Mouse (Mus musculus): ENCODE measurements at regions not wholly inside any gene's neighbourhood (a gene's known extent, or its start where the extent isn't known, plus 50 kb on each side); places are given as distances from the start of the nearest gene placed in this dataset.

GRCm38 (mm10) chr6:99927933-99928555 is 201.9 kb upstream of the Prok2 start:
- in situ Hi-C loops (cut with MboI; ENCODE audit: low sequenced_read_pairs in 2 of 2, unreplicated experiment in 2 of 2), result no loop called here
- H3K36me3 ChIP-seq (ENCODE audit: control insufficient read depth, insufficient read depth, low read length, poor library complexity, severe bottlenecking), result no peaks in the 10 kb centered on the region
- no peak for DNase-seq (ENCODE audit: low read depth, low spot score)

GRCm38 (mm10) chr6:99924181-99924580 is 198.0 kb upstream of the Prok2 start:
- no peak for TF ChIP-seq ZC3H11A (IDR thresholded peaks at IDR 0.05; ENCODE audit: borderline replicate concordance, low read depth, low read length)
- no peak for TF ChIP-seq ZNF384 (IDR thresholded peaks at IDR 0.05; ENCODE audit: low read depth, low read length)
- TF ChIP-seq MAFK (IDR thresholded peaks at IDR 0.05; ENCODE audit: insufficient read depth, low read depth, low read length), result no peak
- TF ChIP-seq CHD2 (IDR thresholded peaks at IDR 0.05; ENCODE audit: low read depth, low read length), result no peak
- TF ChIP-seq HCFC1 (IDR thresholded peaks at IDR 0.05; ENCODE audit: borderline replicate concordance, insufficient read depth, low read length), result no peak
- Histone ChIP-seq H3K4me1 (ENCODE audit: control insufficient read depth in 2 of 2, insufficient read depth in 2 of 2, low read length in 2 of 2, poor library complexity in 1 of 2) (no peaks in the 10 kb centered on the region), H3K36me3 (ENCODE audit: control insufficient read depth, insufficient read depth, low read length, poor library complexity, severe bottlenecking) (no peaks in the 10 kb centered on the region), H3K9ac (ENCODE audit: insufficient read depth, low read depth, low read length, poor library complexity, severe bottlenecking) (no peak overlapping the region), H3K27ac (ENCODE audit: insufficient read depth, low read depth, low read length, poor library complexity, severe bottlenecking) (no peak overlapping the region), H3K9me3 (ENCODE audit: control insufficient read depth, insufficient read depth, low read depth, low read length) (no peaks in the 10 kb centered on the region), H3K4me3 (ENCODE audit: insufficient read depth in 1 of 2, low read depth in 1 of 2, low read length in 2 of 2, poor library complexity in 1 of 2, severe bottlenecking in 1 of 2) (no peak overlapping the region)
- in situ Hi-C loops (cut with MboI; ENCODE audit: low sequenced_read_pairs in 2 of 2, unreplicated experiment in 2 of 2), result no loop called here
- no peak for DNase-seq (ENCODE audit: low read depth, low spot score)

More at GRCm38 (mm10) chr6:99927933-99928555, 201.9 kb upstream of the Prok2 start:
- H3K9me3 ChIP-seq (ENCODE audit: control insufficient read depth, insufficient read depth, low read depth, low read length), result no peaks in the 10 kb centered on the region
- no peak overlapping the region for H3K4me3 ChIP-seq (ENCODE audit: insufficient read depth in 1 of 2, low read depth in 1 of 2, low read length in 2 of 2, poor library complexity in 1 of 2, severe bottlenecking in 1 of 2)
- no peak overlapping the region for H3K9ac ChIP-seq (ENCODE audit: insufficient read depth, low read depth, low read length, poor library complexity, severe bottlenecking)
- no peak overlapping the region for H3K27ac ChIP-seq (ENCODE audit: insufficient read depth, low read depth, low read length, poor library complexity, severe bottlenecking)
- no peaks in the 10 kb centered on the region; a peak in 1 of 4 replicates for H3K4me1 ChIP-seq (ENCODE audit: control insufficient read depth in 2 of 2, insufficient read depth in 2 of 2, low read length in 2 of 2, poor library complexity in 1 of 2)
- TF ChIP-seq CHD2 (IDR thresholded peaks at IDR 0.05; ENCODE audit: low read depth, low read length) (no peak), ZC3H11A (IDR thresholded peaks at IDR 0.05; ENCODE audit: borderline replicate concordance, low read depth, low read length) (no peak), MAFK (IDR thresholded peaks at IDR 0.05; ENCODE audit: insufficient read depth, low read depth, low read length) (no peak), ZNF384 (IDR thresholded peaks at IDR 0.05; ENCODE audit: low read depth, low read length) (no peak), HCFC1 (IDR thresholded peaks at IDR 0.05; ENCODE audit: borderline replicate concordance, insufficient read depth, low read length) (no peak)

- H3K9me3 ChIP-seq (ENCODE audit: control insufficient read depth, insufficient read depth, low read depth, low read length), result no peaks in the 10 kb centered on the region
- no peak overlapping the region for H3K4me3 ChIP-seq (ENCODE audit: insufficient read depth in 1 of 2, low read depth in 1 of 2, low read length in 2 of 2, poor library complexity in 1 of 2, severe bottlenecking in 1 of 2)
- H3K27ac ChIP-seq (ENCODE audit: insufficient read depth, low read depth, low read length, poor library complexity, severe bottlenecking), result no peak overlapping the region
- H3K9ac ChIP-seq (ENCODE audit: insufficient read depth, low read depth, low read length, poor library complexity, severe bottlenecking), result no peak overlapping the region
- no peaks in the 10 kb centered on the region for H3K36me3 ChIP-seq (ENCODE audit: control insufficient read depth, insufficient read depth, low read length, poor library complexity, severe bottlenecking)
- H3K4me1 ChIP-seq (ENCODE audit: control insufficient read depth in 2 of 2, insufficient read depth in 2 of 2, low read length in 2 of 2, poor library complexity in 1 of 2), result no peaks in the 10 kb centered on the region
- DNase-seq (ENCODE audit: low read depth, low spot score), result no peak
- in situ Hi-C loops (cut with MboI; ENCODE audit: low sequenced_read_pairs in 2 of 2, unreplicated experiment in 2 of 2), result no loop called here
- TF ChIP-seq ZC3H11A (IDR thresholded peaks at IDR 0.05; ENCODE audit: borderline replicate concordance, low read depth, low read length) (no peak), MAFK (IDR thresholded peaks at IDR 0.05; ENCODE audit: insufficient read depth, low read depth, low read length) (no peak), CHD2 (IDR thresholded peaks at IDR 0.05; ENCODE audit: low read depth, low read length) (no peak), HCFC1 (IDR thresholded peaks at IDR 0.05; ENCODE audit: borderline replicate concordance, insufficient read depth, low read length) (no peak), ZNF384 (IDR thresholded peaks at IDR 0.05; ENCODE audit: low read depth, low read length) (no peak)
These were observed 195.8 kb upstream of the Prok2 start for GRCm38 (mm10) chr6:99921966-99922365.

- no peak overlapping the region for H3K9ac ChIP-seq (ENCODE audit: insufficient read depth, low read depth, low read length, poor library complexity, severe bottlenecking)
- no peak for DNase-seq (ENCODE audit: low read depth, low spot score)
- no peaks in the 10 kb centered on the region for H3K36me3 ChIP-seq (ENCODE audit: control insufficient read depth, insufficient read depth, low read length, poor library complexity, severe bottlenecking)
- in situ Hi-C loops (cut with MboI; ENCODE audit: low sequenced_read_pairs in 2 of 2, unreplicated experiment in 2 of 2), result no loop called here
- no peak for TF ChIP-seq HCFC1 (IDR thresholded peaks at IDR 0.05; ENCODE audit: borderline replicate concordance, insufficient read depth, low read length)
- TF ChIP-seq CHD2 (IDR thresholded peaks at IDR 0.05; ENCODE audit: low read depth, low read length), result no peak
- no peak for TF ChIP-seq ZC3H11A (IDR thresholded peaks at IDR 0.05; ENCODE audit: borderline replicate concordance, low read depth, low read length)
- no peak for TF ChIP-seq ZNF384 (IDR thresholded peaks at IDR 0.05; ENCODE audit: low read depth, low read length)
- no peak for TF ChIP-seq MAFK (IDR thresholded peaks at IDR 0.05; ENCODE audit: insufficient read depth, low read depth, low read length)
- H3K4me3 ChIP-seq (ENCODE audit: insufficient read depth in 1 of 2, low read depth in 1 of 2, low read length in 2 of 2, poor library complexity in 1 of 2, severe bottlenecking in 1 of 2), result no peak overlapping the region
- H3K9me3 ChIP-seq (ENCODE audit: control insufficient read depth, insufficient read depth, low read depth, low read length), result no peaks in the 10 kb centered on the region
- H3K4me1 ChIP-seq (ENCODE audit: control insufficient read depth in 2 of 2, insufficient read depth in 2 of 2, low read length in 2 of 2, poor library complexity in 1 of 2), result no peaks in the 10 kb centered on the region
- no peak overlapping the region for H3K27ac ChIP-seq (ENCODE audit: insufficient read depth, low read depth, low read length, poor library complexity, severe bottlenecking)
These were observed 193.8 kb upstream of the Prok2 start for GRCm38 (mm10) chr6:99919816-99920562.
